Mouse (Mus musculus): ENCODE measurements around the gene Misp. TPM values are rescaled to one million over a fixed set of nuclear protein-coding genes. Genes with fewer than 3 reads are reported as not detected.

The Misp gene
- total RNA-seq (2021), result under 1 TPM; 0.42 to 0.67 TPM
- long read RNA-seq, experiment 1, result 0 reads
- long read RNA-seq, experiment 2, result 0 reads

GRCm38 (mm10) chr10:79820782-79821181, at the start of gene Misp:
TSS of gene Misp (plus strand) at chr10:79820989.
- DNase-seq, result no peak

- DNase-seq, result no peak
Observed at GRCm38 (mm10) chr10:79772320-79772719, 48.5 kb upstream of the Misp start.

- DNase-seq, result no peak
Observed at GRCm38 (mm10) chr10:79773208-79773607, 47.6 kb upstream of the Misp start.

GRCm38 (mm10) chr10:79774486-79775279, 46.1 kb upstream of the Misp start:
- no peak for DNase-seq

DNA sequence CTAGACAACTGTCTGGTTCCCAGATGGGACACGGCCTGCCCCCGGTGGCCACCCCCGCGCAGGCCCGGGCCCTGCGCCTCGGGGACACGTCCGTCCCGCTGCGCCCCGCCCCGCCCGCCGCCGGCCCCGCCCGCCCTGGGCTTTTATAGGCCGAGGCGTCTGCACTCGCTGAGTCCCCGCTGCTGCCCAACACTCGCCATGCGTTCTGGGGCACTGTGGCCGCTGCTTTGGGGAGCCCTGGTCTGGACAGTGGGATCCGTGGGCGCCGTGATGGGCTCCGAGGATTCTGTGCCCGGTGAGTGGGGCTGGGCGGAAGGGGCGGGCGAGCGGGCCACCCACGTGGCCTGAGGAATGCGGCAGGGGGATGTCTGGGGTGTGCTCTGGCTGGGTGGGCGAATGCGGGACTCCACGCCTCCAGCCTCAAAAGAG, 43.7 kb upstream of the Misp start, which contains the start of gene Fstl3:
Gene Fstl3, plus strand, starts transcription at position 170 of the 429 bp plus-strand sequence.
- peak in 1 of 2 experiments; percentile 45 for DNase-seq

- DNase-seq, result peak; percentile 50 to 61
Observed at GRCm38 (mm10) chr10:79778006-79778405, 42.8 kb upstream of the Misp start.

DNA sequence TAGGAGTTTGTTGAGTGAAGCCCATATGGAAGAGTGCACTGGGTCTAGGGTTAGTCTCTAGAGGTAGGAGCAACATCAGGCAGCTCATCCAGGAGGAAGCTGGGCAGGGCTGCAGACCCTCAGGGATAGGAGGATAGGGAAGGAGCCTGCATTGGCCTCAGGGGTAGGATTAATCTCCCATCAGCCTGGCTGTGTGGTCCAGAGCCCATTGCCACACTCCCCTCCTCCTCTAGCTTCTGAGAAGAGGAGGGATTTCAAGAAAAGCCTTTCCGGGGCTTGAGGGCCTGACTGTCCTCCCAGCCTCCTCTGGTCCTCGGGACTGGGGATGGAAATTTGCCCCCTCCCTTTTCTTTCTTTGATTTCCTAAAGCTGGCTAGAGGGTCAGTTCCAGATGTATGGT, 41.6 kb upstream of the Misp start:
- DNase-seq, result no peak

DNA sequence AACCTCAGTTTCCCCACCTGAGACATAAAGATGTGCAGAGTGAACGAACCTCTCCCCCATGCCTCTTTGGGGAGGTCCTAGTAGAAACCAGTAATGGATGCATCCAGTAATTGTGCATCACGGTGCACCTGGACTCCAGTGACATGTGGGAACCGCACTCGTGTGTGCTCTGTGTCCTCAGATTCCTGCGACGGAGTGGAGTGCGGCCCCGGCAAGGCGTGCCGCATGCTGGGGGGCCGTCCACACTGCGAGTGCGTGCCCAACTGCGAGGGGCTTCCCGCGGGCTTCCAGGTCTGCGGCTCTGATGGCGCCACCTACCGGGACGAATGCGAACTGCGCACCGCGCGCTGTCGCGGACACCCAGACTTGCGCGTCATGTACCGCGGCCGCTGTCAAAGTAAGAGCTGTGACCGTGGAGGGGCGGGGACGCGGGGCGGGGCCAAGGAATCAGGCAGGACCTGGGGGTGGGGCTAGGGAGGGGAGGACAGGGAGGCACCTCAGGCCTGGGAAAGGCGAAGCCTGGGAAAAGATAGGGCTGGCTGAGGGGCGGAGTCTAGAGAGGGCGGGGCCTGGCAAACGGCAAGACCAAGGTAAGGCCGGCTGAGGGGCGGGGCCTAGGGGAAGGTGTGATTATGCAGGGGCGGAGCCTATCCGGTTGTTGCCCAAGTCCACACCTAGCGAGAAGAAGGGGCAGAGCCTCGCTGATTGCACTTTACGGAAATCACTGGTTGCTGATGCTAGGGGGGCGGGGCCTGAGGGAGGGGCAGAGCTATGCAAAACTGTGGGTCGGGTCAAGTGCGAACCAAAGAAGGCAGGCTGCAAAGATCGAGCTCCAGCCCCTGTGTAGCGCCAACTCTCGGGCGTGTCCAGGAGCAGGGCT, 40.8 kb upstream of the Misp start:
- DNase-seq, result peak; percentile 94 to 96

- DNase-seq, result no peak
Observed at GRCm38 (mm10) chr10:79780664-79781015, 40.1 kb upstream of the Misp start.

- no peak for DNase-seq
Observed at GRCm38 (mm10) chr10:79781139-79781538, 39.6 kb upstream of the Misp start.

DNA sequence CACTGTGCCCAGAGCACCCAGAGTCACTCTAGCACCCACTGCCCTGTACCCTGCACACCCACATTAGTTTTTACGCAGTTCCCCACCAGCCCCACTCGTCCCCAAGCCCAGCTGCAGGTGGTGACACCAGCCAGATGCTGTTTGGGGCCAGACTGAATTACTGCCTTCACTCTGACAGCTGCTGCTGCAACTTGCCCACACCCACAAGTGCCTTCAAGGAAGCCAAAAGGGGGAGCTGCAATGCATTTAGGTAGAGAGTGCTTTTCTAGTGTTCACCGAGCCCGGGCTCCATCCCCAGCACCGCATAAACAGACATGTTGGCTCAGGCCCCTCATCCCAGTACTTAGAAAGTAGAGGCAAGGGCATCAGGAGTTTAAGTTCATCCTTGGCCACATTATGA, 38.8 kb upstream of the Misp start:
- DNase-seq, result no peak

- DNase-seq, result no peak
Observed at GRCm38 (mm10) chr10:79783050-79783449, 37.7 kb upstream of the Misp start.

DNA sequence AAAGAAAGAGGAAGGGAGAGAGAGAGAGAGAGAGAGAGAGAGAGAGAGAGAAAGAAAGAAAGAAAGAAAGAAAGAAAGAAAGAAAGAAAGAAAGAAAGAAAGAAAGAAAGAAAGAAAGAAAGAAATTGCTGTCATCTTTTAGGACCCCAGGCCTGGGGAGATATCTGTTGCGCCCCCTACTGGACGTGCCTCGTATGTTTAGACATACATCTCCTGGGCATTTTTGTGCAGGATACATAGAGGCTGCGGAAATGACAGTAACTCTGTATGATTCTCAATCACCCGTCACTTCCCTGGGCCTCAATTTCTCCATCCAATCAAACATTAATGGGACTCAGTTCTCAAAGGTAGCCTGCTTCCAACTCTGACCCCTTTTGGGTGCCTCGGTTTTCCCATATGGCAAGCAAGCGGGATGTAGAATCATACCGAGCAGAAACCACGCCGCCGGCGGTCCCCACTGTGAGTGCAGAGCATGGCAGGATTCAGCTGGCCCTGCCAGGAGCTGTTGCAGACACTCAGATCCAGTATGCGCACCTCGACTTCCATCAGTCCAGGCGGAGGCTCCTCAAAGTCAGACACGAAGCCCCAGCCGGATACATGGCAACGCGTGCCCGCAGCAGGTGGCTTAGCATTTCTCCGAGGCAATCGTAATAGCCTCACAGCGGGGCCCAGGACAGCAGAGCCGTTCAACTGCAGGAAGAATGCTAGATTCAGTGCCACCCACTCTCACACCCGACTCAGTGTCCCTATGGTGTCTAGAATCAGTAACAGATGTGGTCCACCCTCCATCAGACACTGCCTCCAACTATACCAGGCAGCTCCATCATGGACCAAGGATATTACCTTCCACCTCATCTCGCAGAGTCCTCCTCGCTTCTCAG, 36.6 kb upstream of the Misp start:
- peak in 1 of 2 experiments; percentile 65 for DNase-seq

DNA sequence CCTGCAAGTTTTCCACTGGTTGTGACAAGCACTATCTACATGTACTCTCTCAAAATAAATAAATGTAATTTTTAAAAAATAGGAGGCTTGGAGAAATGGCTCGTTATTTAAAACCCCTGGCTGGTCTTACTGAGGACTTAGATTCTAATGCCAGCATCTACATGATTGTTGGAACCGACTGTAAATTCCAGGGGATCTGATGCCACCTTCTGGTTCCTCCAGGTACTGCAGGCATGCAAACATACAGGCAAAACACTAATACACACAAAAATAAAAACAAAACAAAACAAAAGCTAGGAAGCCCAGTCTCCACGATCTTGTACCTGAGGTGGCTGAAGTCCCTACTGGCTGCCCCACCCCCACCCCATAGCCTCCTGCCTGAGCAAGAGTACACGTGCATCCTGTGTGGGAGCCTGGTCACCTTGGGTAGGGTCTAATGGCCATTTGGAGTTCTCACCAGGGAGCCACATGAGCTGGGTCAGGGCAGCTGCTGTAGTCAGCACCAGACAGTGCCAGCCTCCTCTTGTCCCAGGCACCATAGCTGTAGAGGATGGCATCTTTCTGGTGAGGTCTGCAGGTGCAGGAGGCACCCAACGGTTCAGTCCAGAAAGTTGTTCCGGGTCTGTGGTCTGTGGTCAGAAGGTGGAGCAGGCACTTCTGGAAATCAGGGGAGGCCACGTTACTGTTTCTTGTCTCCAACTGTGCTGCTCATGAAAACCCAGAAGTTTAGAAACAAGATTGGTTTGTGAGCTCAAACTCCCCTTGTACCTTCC, 32.2 kb upstream of the Misp start:
- DNase-seq, result peak; percentile 67 to 93

- no peak for DNase-seq
Observed at GRCm38 (mm10) chr10:79789581-79789980, 31.2 kb upstream of the Misp start.

DNA sequence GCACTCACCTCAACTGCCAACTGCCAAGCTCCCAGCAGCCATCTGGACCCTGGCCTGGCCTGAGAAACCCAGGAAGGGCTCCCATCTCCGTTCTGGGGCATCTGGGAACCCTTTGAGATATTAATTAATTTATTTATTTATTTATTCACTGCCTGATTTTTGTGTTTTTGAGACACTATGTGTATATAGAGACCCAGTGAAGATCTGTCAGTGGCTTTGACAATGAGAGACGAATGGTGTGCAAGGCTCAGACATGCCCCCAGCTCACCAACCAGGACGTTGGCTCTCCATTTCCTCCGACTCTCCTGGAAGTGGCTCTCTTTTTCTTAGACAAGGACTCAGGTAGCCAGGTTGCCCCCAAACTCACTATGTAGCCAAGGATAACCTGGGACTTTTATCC, 29.9 kb upstream of the Misp start, which contains the start of gene Prss57:
Gene Prss57, minus strand, starts transcription at position 101 of the 400 bp plus-strand sequence.
- no peak for DNase-seq

DNA sequence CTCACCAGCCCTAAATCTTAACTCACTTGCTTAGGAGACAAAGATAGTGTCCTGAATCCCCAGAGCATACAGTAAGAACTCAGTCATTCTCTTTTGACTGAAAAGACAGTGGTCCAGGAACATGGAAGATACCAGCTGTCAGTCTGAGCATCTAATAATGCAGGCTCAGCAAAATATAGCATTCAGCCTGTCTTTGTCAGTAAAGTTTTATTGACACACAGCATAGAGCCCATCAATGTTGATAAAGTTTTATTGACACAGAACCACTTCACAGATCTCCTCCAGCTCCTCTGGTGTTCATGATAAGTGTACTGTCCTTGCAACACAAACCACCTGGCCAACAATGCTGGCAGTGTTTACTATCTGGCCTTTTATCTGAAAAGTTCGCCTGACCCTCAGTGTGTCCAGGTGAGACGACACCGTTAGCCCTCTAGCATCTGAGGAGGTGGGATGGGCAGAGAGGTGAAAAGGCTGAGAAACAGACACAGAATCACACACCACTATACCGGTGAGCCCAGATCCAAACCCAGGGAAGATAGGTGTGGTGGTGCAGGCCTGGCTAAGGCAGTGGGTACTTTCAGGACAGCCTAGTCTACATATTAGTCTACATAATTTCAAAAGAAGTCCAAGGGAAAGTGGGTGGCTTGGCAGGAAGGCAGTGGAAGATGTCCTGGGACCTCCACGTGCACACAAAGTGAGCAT, 28.3 kb upstream of the Misp start:
- no peak for DNase-seq

- DNase-seq, result peak; percentile 85 to 92
Observed at GRCm38 (mm10) chr10:79793051-79793737, 27.6 kb upstream of the Misp start, which contains the start of gene Palm. TSS of gene Palm (plus strand) at chr10:79793572.

- DNase-seq, result peak; percentile 55 to 61
Observed at GRCm38 (mm10) chr10:79793738-79794490, 26.9 kb upstream of the Misp start.

All from heart, adult 18-20 months (tissue).